In the genomic region with DNA sequence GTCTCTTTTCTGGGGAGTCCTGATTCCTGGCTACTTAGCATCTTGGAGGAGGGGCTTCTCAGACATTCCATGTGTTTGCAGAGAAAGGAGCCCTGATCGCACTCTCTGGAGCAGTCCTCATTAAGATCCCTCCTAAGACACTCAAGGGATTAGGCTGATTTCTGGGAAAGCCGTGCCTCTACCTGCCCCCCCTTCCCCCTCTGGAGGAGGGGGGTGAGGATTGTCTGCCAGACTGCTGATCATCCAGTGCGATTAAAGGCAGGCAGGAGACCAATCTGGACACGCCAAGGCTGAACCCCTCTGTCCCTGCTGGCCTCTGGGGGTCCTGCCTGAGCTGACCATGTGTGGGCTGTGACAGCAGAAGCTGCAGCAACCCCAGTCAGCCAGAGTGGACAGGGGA, we compare ENCODE assay signal across 30 mouse cellular contexts.
DNase-seq lines count a peak whose midpoint lies in the region; ATAC-seq lines count a peak whose summit lies in the region.
"Had no signal": no experiment of that assay in that cellular context is flagged by ENCODE, and none has a peak within 500 bp of the region (broad histone marks: within the 10 kb centered on the region; RNA-seq: fewer than 3 reads in every experiment).

No protein-coding gene starts in this region.

- no peak overlapping the region for H3K4me3 ChIP-seq in hindbrain, embryonic 10.5 days
- H3K4me3 ChIP-seq in hindbrain, embryonic 11.5 days (ENCODE audit: low read depth, low read length) = no peak overlapping the region
- H3K4me3 ChIP-seq in limb, embryonic 10.5 days = no peak overlapping the region
- H3K4me3 ChIP-seq in midbrain, embryonic 15.5 days = no peak overlapping the region
- H3K4me3 ChIP-seq: embryonic facial prominence, embryonic 13.5 days; forebrain, embryonic 13.5 days; hindbrain, embryonic 12.5 days; intestine, embryonic 15.5 days; layer of hippocampus, adult 2 months; limb, embryonic 15.5 days; liver, embryonic 13.5 days; megakaryocyte, embryonic 14.5 days had no signal

- ATAC-seq in hindbrain, embryonic 11.5 days (ENCODE audit: low FRiP score) = no peak
- 0 out of 2 replicates have a peak, but pooled peaks have one; percentile 24 for ATAC-seq in midbrain, embryonic 15.5 days (replicated peaks)
- ATAC-seq in activated CD4-positive, CD25-positive, alpha-beta regulatory T cell, adult 4 months = no peak
- ATAC-seq: forebrain, embryonic 13.5 days; hindbrain, postnatal 0 days; intestine, embryonic 15.5 days; lung, postnatal 0 days; Patski had no signal

- no peak overlapping the region for H3K4me2 ChIP-seq in hindbrain, embryonic 11.5 days (replicated peaks; ENCODE audit: low read depth, low read length)
- no peak overlapping the region for H3K4me2 ChIP-seq in midbrain, embryonic 15.5 days
- H3K4me2 ChIP-seq: embryonic facial prominence, embryonic 13.5 days; forebrain, embryonic 13.5 days; hindbrain, embryonic 12.5 days; intestine, embryonic 15.5 days; limb, embryonic 15.5 days; liver, embryonic 13.5 days had no signal

- no peaks in the 10 kb centered on the region for H3K9me3 ChIP-seq in hindbrain, embryonic 10.5 days
- no peaks in the 10 kb centered on the region for H3K9me3 ChIP-seq in hindbrain, embryonic 11.5 days (ENCODE audit: control insufficient read depth, low read length)
- H3K9me3 ChIP-seq in limb, embryonic 10.5 days (replicated peaks) = no peaks in the 10 kb centered on the region
- no peaks in the 10 kb centered on the region for H3K9me3 ChIP-seq in midbrain, embryonic 15.5 days
- H3K9me3 ChIP-seq: embryonic facial prominence, embryonic 13.5 days; forebrain, embryonic 13.5 days; hindbrain, embryonic 12.5 days; intestine, embryonic 15.5 days; limb, embryonic 15.5 days; liver, embryonic 13.5 days; megakaryocyte, embryonic 14.5 days had no signal

- H3K36me3 ChIP-seq in hindbrain, embryonic 10.5 days = no peaks in the 10 kb centered on the region
- H3K36me3 ChIP-seq in hindbrain, embryonic 11.5 days (ENCODE audit: control insufficient read depth, insufficient read depth, low read length) = no peaks in the 10 kb centered on the region
- H3K36me3 ChIP-seq in limb, embryonic 10.5 days = no peaks in the 10 kb centered on the region
- H3K36me3 ChIP-seq in midbrain, embryonic 15.5 days (replicated peaks) = no peaks in the 10 kb centered on the region
- H3K36me3 ChIP-seq: embryonic facial prominence, embryonic 13.5 days; hindbrain, embryonic 12.5 days; intestine, embryonic 15.5 days; limb, embryonic 15.5 days; liver, embryonic 13.5 days had no signal

- peaks cover 33% of the 10 kb centered on the region for H3K4me1 ChIP-seq in hindbrain, embryonic 10.5 days (replicated peaks)
- H3K4me1 ChIP-seq in hindbrain, embryonic 11.5 days (replicated peaks; ENCODE audit: control insufficient read depth, insufficient read depth, low read length) = no peaks in the 10 kb centered on the region
- peaks cover 72% of the 10 kb centered on the region for H3K4me1 ChIP-seq in limb, embryonic 10.5 days
- no peaks in the 10 kb centered on the region; the same call in 1 of the 2 replicates for H3K4me1 ChIP-seq in midbrain, embryonic 15.5 days

- H3K27me3 ChIP-seq in hindbrain, embryonic 10.5 days (ENCODE audit: insufficient read depth, poor library complexity, severe bottlenecking) = no peaks in the 10 kb centered on the region
- H3K27me3 ChIP-seq in hindbrain, embryonic 11.5 days (ENCODE audit: control insufficient read depth, insufficient read depth, low read length) = no peaks in the 10 kb centered on the region
- no peaks in the 10 kb centered on the region for H3K27me3 ChIP-seq in limb, embryonic 10.5 days (ENCODE audit: low read depth, poor library complexity, severe bottlenecking)
- no peaks in the 10 kb centered on the region for H3K27me3 ChIP-seq in midbrain, embryonic 15.5 days (replicated peaks)
- H3K27me3 ChIP-seq: embryonic facial prominence, embryonic 13.5 days; forebrain, embryonic 13.5 days; hindbrain, embryonic 12.5 days; intestine, embryonic 15.5 days; limb, embryonic 15.5 days; liver, embryonic 13.5 days; Patski had no signal

- peak overlapping the region; percentile 18; the same call in 1 of the 2 replicates for H3K27ac ChIP-seq in hindbrain, embryonic 10.5 days
- H3K27ac ChIP-seq in hindbrain, embryonic 11.5 days (ENCODE audit: low read depth, low read length) = no peak overlapping the region
- H3K27ac ChIP-seq in limb, embryonic 10.5 days = peak overlapping the region; percentile 74
- no peak overlapping the region for H3K27ac ChIP-seq in midbrain, embryonic 15.5 days
- H3K27ac ChIP-seq: embryonic facial prominence, embryonic 13.5 days; forebrain, embryonic 13.5 days; hindbrain, embryonic 12.5 days; hindbrain, postnatal 0 days; intestine, embryonic 15.5 days; layer of hippocampus, adult 2 months; limb, embryonic 15.5 days; liver, embryonic 13.5 days; stomach, postnatal 0 days had no signal

- 37% methylated on average over 4 of the region's 4 CpGs for WGBS in hindbrain, embryonic 10.5 days
- 36% methylated on average over 4 of the region's 4 CpGs for WGBS in hindbrain, embryonic 11.5 days
- WGBS in limb, embryonic 10.5 days = 29% methylated on average over 4 of the region's 4 CpGs
- 9% methylated on average over 4 of the region's 4 CpGs for WGBS in midbrain, embryonic 15.5 days

- no peak for DNase-seq in hindbrain, embryonic 10.5 days (ENCODE audit: low spot score)
- no peak for DNase-seq in hindbrain, embryonic 11.5 days (ENCODE audit: low spot score)
- DNase-seq in limb, embryonic 10.5 days (ENCODE audit: low spot score) = no peak
- peak; percentile 65 for DNase-seq in retina, postnatal 7 days (ENCODE audit: low read depth, low spot score)
- DNase-seq in urinary bladder, adult 2 months (ENCODE audit: low spot score) = no peak
- no peak for DNase-seq in thymus, postnatal 14 days
- DNase-seq: adrenal gland, postnatal 25 days; cerebellum, adult 8-10 months; cerebellum, postnatal 25 days; gastrocnemius, postnatal 36 days; heart, postnatal 14 days; kidney, adult 2 months; kidney, postnatal 36 days; liver, embryonic 13.5 days; lung, adult 18-20 months; lung, postnatal 4 days; right cerebral cortex, postnatal 4 days had no signal

- no peak overlapping the region for H3K9ac ChIP-seq in hindbrain, embryonic 11.5 days (ENCODE audit: low read depth, low read length)
- no peak overlapping the region for H3K9ac ChIP-seq in midbrain, embryonic 15.5 days
- H3K9ac ChIP-seq: embryonic facial prominence, embryonic 13.5 days; forebrain, embryonic 13.5 days; hindbrain, embryonic 12.5 days; intestine, embryonic 15.5 days; limb, embryonic 15.5 days; liver, embryonic 13.5 days had no signal

Comparison
In these comparisons a context has a peak if more than half of its experiments do, and no peak if none do; other contexts are left out.
1. H3K27ac ChIP-seq: peak in hindbrain, embryonic 10.5 days (single experiment) and limb, embryonic 10.5 days (single experiment); none in hindbrain, embryonic 11.5 days (single experiment) and midbrain, embryonic 15.5 days (single experiment).